Mouse (Mus musculus) gastrocnemius, postnatal 36 days (tissue): ENCODE results near the gene Fcor. TPM values are rescaled to one million over a fixed set of nuclear protein-coding genes. Genes with fewer than 3 reads are reported as not detected.

Experiments
- DNase-seq, 2 experiments: peaks; one replicate each; pipeline ENCODE4 v3.0.0; 2022
- intact Hi-C: fragments of 180-260 bp; cut with DNase I; formaldehyde crosslinking; loops from one replicate; pipeline ENCODE4 v1.15.1; 2025
- total RNA-seq, 2 experiments: library from RNA; stranded (reverse); gene quantifications; 2 replicates each; pipeline ENCODE4 v1.2.3; 2021

Gene Fcor
- total RNA-seq, 2 experiments from 2014 or later = not detected

DNA sequence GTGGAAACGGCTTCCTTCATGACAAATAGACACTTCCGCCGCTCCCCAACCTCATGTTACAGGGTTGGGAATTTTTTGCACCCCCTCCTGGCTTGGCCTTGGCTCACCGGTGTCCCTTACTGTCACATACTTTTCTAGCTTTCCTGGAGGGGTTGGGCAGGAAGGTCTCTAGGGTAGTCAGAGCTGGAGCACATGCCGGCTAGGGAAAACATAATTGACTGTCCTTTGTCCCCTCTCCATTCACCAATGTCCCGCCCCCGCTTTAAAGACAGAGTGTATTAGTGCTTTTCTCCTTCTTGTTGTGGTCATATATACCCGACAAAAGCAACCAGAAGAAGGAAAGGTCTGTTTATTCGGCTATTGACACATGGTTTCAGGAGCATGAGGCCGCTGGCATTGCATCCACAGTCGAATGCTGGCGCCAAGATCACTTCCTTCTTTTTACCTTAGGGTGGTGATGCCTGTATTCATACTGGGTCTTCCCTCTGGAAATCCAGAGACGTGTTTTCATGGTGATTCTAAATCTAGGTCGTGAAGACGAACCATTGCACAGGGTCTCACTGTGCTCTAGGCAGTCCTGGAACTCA, 4.9 kb upstream of the Fcor start:
- intact Hi-C loops = loop anchor here (10.0 kb wide), 1 partner anchor 212 kb away; the partner anchor contains the start of gene Pex11g
- no peak for DNase-seq

DNA sequence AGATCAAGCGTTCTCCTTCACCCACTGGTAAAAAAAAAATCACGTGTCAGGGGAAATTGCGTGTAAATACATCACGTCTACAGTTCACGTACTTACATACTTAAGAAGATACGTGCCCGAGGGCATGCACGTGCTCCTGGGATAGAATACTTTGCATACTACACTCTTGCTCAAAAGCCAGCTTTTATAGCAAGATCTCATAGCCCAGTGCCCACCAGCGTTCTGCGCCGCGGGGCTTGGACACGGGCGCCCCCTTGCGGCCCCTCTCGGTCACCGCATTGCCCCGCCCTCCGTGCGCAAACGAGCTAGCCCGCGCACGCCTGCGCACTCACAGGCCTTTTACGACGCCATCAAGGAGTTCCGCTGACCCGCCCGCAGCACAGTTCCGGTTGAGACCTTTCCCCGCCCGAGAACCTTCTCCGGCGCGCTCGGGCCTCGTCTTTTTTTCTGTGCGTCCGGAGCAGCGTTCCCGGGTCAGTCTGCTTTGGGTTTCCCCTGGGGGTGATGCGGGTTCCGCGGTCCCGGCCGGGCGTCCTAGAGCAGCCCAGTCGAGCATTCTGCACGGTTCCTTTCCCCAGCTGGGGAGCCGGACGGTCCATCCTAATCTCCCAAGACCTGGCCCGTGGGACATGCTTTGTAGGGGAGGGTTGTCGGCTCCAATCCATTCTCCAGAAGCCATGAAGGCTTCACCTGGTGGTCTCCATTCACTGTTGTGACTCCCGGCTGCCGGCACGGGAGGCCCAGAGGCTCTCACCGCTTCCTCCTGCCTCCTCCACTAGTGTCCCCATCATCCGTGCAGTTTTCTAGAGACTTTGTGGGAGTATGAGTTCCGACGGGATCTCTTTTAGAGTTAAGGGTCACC, 4.2 kb upstream of the Fcor start, which contains the start of gene Trappc5:
TSS of gene Trappc5 (plus strand) at position 169 of the 862 bp plus-strand sequence.
- peak; percentile 86 to 92 for DNase-seq
- intact Hi-C loops = loop anchor here (10.0 kb wide), 1 partner anchor 212 kb away; the partner anchor contains the start of gene Pex11g

DNA sequence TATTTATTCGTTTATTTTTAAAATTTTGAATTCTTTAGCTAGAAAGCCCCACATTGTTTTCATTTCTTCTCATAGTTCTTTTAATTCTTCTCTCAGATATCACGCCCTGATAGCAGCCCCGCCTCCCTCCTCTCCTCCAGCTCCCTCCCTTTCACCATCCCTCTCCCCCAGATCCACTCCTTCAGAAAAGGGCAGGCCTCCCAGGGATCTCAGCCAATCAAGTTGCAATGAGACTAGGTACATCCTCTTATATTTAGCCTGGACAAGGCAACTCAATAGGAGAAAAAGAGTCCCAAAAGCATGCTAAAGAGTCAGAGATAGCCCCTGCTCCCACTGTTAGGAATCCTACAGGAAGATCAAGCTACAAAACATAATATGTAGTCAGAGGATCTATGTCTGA, 2.5 kb upstream of the Fcor start:
- DNase-seq = no peak
- intact Hi-C loops = loop anchor here (5.0 to 10.0 kb wide), 2 partner anchors 47 to 210 kb away; partner anchors contain the start of genes Pcp2 and Pex11g

DNA sequence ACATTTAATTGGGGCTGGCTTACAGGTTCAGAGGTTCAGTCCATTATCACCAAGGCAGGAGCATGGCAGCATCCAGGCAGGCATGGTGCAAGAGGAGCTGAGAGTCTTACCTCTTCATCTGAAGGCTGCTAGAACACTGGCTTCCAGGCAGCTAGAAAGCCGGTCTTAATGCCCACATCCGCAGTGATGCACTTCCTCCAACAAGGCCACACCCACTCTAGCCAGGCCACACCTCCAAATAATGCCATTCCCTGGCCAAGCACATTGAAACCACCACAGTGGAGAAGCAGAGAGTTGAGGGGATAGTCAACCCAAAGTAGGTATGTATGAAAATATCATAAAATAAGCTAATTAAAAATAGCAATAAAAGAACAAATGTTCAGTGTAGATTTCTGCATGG, 1.8 kb downstream of the Fcor start:
- no peak for DNase-seq
- intact Hi-C loops = loop anchor here (5.0 to 10.0 kb wide), 2 partner anchors 43 to 206 kb away; partner anchors contain the start of genes Pcp2 and Pex11g

DNA sequence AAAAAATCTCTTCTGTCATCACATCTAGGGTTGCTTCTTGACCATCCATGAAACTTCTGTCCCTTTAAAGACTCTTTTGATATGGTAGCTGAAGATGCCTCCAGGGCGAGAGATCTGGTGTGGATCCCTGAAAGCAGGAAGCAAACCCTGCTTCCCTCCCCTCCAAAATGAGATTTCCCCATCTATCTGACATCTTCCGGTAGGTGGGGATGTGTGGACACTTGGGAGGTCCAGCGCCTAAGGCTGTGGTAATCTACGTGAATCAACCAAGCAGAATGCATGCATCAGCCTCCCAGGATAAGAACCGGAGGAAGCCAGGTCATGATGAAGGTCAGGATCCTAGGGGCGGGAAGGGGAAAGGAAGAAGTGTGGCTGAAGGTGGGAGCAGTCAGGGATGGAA, 6.7 kb downstream of the Fcor start, which contains the start of gene Mcemp1:
TSS of gene Mcemp1 (plus strand) at position 248 of the 400 bp plus-strand sequence.
- intact Hi-C loops = no loop called here
- no peak for DNase-seq

DNA sequence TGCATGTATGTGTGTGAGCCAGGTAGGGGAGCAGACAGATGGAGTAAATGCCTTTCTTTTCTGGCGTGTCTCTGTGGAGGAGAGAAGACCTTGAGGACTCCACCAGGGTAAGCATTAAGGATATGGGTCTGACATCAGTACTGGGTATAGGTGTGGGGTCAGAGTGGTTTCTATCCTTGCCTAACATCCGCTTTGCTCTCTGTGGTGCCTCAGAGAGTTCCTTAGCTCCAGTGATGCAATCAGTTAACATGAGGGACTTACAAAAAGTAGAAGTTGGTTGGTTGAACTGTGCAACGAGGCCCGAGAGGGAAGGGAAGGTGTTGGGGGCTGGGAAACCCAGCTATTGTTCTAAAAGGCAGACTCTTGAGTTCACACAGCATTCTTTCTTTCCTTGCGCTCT, 7.8 kb downstream of the Fcor start:
- intact Hi-C loops = no loop called here
- no peak for DNase-seq

DNA sequence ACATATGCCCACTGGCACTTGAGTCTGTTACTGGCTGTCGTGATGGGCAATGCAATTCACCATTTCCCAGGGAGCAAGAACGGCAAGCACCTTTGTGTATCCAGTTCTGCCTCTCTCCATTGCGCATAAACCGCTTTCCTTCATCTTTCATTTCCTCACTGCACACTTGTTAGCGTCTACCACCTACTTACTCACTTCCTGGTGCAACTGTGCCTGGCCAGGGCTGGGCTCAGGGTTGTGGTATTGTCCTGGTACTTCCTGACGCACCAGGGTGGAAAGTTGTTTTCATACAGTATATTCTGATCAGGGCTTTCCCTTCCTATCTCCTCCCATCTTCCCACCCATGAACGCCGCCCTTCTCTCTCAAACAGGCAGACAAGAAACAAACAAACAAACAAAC, 11.3 kb downstream of the Fcor start:
- intact Hi-C loops = no loop called here
- no peak for DNase-seq

DNA sequence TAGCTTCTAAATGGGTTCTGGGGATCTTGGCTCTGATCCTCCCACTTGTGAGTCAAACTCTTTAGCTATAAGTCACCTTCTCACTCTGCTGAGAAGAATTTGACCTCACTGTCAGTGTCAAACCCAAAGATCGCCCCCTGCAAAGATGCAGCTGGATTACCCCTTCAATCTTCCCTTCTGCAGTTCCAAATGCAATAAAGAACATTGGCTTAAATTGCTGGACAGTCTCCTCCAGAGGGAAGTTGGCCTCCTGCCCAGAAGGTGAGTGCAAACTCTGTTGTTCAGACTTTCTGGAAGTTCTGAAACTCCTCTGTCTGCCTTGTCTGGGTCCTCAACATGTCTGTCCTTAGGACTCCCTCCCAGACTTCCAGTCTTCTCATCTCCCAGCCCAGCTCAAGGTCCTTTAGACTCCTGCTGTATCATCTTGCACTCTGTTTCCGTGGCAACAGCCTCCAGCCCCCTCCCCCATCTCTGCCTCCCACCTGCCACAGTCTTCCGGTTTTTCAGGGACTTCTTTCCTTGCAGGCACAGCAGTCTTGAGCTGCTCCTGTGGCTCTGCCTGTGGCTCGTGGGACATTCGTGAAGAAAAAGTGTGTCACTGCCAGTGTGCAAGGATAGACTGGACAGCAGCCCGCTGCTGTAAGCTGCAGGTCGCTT, 15.3 kb downstream of the Fcor start:
- DNase-seq = no peak
- intact Hi-C loops = no loop called here

DNA sequence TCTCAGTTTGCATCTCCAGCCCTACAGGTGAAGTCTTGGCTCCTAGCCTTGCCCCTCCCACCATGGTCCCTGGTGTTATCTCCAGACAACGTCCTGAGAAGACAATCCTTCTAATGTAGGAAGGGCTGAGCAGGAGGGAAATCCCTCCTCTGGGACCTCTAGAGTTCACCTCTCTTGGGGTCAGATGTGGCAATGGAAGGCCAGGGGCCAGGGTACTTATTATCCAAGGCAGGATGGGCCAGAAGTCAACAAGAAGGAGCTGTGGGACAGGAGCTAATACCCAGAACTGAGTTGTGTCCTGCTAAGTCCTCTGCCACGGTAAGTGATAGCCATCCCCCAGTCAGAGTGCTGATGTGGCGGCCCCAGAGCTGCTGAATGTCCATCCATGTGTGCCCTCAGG, 16.6 kb downstream of the Fcor start, which contains the start of gene Retn:
TSS of gene Retn (plus strand) at position 245 of the 400 bp plus-strand sequence.
- no peak for DNase-seq
- intact Hi-C loops = no loop called here

DNA sequence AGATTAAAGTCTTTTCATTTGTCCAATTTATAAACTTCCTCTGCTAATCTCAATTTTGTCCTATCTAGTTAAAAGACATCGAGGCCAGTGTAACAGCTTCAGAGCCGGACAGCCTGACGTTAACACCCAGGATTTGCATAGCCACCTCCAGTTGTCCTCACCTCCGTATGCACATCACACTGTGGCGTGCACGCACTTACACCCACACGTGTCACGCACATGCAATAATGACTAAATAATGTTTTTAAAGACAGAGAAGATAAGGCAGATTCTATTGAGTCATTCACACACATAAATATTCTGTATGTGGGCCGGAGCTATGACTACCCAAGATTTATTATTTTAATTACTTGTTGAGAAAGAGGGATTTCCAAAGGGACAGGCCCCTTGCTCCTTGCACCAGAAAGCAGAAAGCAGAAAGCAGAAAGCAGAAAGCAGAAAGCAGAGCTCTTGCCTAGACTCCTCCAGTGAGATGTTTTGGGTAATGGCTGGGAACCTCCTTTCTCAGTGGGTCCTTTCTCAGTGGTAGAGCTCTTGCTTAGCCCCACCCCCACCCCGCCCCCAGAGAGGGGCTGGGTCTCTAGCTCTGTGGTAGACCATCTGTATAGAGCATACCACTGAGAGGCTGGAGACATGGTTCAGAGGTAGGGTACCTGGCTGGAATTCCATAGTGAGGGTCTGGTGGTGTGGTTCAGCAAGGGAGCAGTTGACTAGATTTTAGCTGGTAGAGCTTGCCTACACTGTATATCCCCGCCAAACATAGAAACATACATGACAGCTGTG, 17.2 kb downstream of the Fcor start:
- DNase-seq = no peak
- intact Hi-C loops = no loop called here

DNA sequence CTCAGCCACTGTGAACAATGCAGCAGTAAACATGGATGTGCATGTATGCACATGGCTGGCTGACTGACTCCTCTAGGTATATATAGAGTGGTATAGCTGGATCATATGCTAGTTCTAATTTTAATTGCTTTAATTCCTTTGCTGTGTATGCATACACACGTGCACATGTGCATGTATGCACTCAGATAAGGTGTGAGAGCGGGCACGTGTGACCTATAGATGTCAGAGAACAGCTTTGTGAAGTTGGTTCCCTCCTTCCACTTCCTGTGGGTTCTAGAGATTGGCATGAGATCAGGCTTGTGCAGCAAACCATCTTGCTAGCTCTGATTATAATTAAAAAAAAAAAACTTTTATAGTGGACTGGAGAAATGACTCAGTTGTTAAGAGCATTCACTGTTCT, 19.3 kb downstream of the Fcor start:
- intact Hi-C loops = no loop called here
- DNase-seq = no peak

DNA sequence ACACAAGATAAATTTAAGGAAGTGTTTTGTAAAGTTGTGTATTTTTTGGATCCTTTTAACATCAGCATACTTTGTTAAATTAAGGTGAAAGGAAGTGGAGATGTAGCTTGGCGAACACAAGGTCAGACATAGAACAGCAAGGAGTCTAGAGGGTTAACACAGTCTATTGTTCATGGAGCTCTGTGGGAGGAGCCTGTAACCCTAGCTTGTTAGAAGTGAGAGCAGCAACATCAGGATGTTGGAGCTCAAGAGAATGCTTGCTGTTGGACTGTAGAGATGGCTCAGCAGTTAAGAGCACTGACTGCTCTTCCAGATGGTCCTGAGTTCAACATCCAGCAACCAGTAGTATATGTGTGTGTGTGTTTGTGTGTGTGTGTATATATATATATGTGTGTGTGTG, 23.2 kb downstream of the Fcor start:
- intact Hi-C loops = no loop called here
- DNase-seq = no peak

DNA sequence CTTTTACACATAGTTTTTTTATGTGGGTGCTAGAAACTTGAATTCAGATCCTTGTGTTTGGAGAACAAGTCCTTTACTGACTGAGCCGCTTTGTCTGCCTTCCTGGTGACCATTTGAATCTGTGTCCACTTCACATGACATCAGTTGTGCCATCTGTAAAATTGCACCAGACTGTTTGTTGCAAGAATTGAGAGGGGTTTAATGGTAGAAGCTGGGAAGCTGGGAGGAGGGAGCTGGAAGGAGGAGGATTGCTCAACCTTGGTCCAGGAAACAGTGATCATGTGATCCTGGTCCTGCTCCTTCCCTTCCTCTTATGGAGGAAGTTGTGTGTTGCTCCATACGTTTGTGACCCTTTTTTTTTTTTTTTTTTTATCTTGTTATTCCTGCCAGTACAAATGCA, 23.9 kb downstream of the Fcor start:
- no peak for DNase-seq
- intact Hi-C loops = no loop called here

DNA sequence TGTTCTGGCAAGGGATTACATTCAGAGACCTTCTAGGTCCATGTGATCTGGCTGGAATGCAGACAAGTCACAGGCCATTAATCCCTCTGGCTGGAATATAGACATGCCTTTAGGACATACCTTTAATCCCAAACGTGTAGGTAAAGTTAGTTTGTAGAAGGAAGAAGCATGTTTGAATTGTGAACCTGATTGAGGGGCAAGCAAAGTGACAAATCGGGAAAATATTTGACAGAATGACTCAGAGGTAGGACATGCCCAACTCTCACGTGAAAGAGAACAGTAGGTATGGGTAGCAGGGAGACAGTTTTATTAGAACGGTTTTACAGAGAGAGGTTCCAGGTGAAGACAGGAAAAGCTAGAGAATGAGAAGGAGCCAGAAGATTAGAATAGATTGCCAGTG, 24.6 kb downstream of the Fcor start:
- intact Hi-C loops = no loop called here
- no peak for DNase-seq

DNA sequence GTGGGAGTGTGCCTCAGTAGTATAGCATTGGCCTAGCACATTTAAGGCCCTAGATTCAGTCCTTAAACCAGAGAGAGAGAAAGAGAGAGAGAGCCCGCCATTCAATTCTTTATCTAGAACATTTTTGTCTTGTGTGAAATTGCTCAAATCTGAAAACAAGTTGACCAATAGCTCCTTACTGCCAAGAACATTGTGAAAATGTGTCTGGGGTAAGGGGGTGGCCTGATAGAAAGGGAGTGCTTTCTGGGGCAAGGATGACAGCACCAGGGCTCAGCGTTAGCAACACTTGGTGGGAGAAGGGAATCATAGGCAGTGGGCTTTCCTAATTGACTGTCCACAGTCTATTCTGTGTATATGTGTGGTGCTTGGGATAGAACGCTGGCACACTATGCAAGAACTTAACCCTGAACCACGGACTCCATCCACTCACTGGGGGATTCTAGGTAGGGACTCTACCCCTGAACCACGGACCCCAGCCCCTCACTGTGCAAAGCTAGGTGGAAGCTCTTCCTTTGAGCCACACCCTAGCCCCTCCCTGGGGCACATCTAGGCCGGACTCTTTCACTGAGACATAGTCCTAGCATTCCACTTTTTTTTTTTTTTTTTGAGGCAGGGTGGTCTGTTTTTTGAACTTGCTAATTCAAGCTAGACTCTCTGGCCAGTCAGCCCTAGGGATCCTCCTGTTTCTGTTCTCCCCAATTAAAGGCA, 25.2 kb downstream of the Fcor start:
- intact Hi-C loops = no loop called here
- DNase-seq = no peak

DNA sequence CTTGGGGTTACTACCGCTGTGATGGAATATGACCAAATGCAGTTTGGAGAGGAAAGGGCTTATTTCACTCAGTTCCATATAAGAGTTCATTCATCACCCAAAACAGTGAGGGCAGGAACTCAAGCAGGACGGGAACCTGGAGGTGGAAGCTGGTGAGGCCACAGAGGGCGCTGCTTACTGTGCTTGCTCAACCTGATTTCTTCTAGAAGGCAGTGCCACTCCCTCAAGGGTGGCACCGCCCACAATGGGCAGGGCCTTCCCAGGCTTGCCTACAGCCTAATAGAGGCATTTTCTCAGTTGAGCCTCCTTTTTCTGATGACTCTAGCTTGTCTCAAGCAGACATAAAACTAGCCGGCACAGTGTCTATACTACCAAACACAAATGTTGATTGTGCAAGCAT, 26.4 kb downstream of the Fcor start:
- intact Hi-C loops = no loop called here
- peak in 1 of 2 experiments; percentile 15 for DNase-seq

DNA sequence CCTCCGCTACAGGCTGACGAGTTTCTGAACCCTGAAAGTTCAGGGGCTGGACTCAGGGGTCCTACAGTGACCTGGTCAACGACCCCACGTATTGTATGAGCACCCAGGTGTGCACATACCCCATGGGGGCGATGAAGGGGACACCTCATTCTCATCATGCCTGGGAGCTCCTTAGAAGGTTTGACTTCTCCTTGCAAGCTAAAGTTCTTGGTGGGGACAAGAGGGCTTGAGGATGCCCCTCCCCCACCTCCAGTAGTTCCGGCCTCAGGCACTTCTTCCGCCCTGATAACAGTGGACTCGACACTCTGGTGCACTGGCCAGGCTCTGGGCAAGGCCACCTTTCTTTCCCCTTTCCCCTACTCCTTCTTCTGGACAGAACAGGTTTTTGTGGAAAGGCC, 40.7 kb downstream of the Fcor start:
- no peak for DNase-seq
- intact Hi-C loops = no loop called here

DNA sequence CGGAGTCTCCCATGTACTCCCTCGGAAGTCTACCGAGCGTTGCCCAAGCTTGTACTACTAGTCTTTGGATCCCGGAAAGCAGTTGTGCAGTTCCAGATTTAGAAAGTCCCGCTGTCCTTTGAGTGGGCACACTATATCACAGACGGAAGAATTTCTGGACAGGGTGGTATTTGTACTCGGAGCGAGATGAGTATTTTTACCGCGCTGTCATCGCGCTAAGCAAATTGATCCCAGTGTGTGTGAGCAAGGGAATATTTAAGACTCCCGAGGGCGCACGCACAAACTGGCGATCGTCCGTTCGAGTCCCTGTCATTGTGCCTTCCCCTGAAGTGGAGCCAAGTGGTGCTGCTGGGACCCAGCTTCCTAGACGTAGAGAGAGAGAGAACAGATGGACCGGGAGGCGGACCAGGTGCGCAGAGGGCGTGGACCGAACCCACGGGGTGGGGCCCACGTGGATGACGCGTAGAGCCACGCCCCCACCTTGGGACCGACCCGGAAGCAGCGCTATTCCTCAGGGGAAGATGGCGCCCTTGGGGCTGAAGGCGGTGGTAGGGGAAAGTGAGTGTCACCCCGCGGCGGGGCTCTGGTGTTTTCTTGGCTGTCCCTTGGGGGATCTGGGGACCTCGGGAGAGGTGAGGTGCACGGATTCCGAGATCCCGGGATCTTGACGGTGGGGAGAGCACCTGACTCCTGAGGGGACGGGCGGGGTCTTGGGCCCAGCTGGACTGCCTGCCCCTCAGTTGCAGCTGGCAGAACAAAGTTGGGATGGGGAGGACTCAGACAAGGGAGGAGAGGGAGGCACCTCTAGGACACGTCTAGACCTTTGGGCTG, 41.3 kb downstream of the Fcor start, which contains the start of gene Stxbp2:
TSS of gene Stxbp2 (plus strand) at position 309 of the 831 bp plus-strand sequence.
- intact Hi-C loops = no loop called here
- DNase-seq = no peak

DNA sequence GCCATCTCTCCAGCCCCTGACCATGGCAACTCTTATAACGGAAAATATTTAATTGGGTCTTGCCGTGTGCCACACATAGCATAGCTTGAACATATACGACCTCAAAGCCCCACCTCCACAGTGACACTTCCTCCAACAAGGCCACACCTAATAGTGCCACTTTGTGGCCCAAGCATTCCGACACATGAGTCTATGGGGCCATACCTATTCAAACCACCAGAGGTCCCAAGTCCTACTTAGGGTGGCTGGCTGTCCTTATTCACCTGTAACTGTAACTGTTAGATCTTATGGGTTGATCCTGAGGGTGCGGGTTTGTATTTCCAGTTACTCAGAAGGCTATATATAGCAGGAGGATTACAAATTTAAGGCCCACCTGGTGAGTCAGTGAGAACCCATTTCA, 44.1 kb downstream of the Fcor start:
- intact Hi-C loops = loop anchor here (5.0 kb wide), 1 partner anchor 44 kb away; the partner anchor contains the start of gene Fcor
- DNase-seq = no peak
